Mouse (Mus musculus): ENCODE results near the gene Aldh1l2.

Aldh1l2 gene

DNA sequence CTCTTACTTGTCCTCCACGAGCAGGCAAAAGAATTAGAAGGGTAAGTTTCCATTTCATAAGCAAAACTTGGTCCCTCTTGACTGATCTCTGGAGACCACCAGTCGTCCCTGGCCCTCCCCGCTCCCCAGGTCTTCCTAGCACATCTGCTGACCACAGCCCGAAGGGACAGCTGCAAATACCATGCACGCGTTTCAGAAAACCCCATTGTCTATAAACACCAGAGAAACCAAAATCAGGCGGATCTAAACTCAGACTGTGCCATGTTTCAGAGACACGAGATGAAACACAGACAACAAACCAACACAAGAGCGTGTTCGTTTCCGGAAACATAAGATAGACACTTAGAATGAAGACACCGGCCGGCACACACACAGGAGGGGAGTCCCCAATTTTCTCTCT lies 58.7 kb downstream of the Aldh1l2 start:
- no peak for DNase-seq (ENCODE audit: extremely low read depth, insufficient read length, low spot score)

DNA sequence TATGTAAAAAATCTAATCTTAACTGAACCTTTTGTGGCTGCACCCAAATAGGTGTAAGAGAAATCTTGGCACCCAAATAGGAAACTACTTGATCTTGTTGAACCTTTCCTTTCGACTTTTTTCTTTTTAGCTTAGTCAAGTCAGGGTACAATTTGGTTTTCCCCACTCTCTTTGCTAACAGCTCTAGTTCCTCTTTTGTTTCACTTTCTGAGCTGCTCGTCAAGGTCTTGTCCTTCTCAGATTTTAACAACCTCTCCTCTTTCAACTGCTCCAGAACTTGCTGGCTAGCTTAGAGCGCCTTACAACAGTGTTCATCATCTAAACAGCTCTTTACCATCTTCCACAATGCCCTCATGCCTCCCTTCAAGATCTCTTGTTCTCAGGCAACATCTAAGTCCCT lies 76.4 kb downstream of the Aldh1l2 start:
- no peak for DNase-seq (ENCODE audit: extremely low read depth, insufficient read length, low spot score)

DNA sequence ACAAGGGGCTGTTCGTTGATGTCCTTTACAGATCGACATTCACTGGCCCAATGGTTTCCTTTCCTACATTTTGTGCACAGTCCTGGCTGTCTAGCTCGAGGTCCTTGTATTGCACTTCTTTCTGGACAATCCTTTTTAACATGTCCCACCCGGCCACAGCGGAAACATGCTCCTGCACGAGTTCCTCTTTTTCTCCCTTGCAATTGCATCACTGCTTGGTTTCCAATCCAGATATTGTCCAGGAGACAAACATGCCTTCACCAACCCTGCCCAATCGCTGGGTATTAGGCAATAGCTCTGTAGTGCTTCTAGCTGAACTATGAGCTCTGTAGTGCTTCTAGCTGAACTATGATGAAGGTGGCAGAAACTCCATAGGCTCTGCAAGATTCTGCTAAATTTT lies 85.4 kb downstream of the Aldh1l2 start:
- DNase-seq (ENCODE audit: extremely low read depth, insufficient read length, low spot score): no peak

All from 3134 (cell line).